Comparison of ENCODE assay signal across 18 mouse cellular contexts in genomic region chr8:126580086-126580485, GRCm38 (mm10). TPM values are rescaled to one million over a fixed set of nuclear protein-coding genes. Genes with fewer than 3 reads are reported as not detected.
DNase-seq lines count a peak whose midpoint lies in the region; ATAC-seq and TF ChIP-seq lines count a peak whose summit lies in the region.
"Had no signal": no experiment of that assay in that cellular context is flagged by ENCODE, and none has a peak within 500 bp of the region (broad histone marks: within the 10 kb centered on the region; RNA-seq: fewer than 3 reads in every experiment).

No protein-coding gene starts in this region.

- TF ChIP-seq RAD21 in MEL (IDR thresholded peaks at IDR 0.05; ENCODE audit: low read depth, low read length), result peak; percentile 47

- 0 out of 2 replicates have a peak, but pooled peaks have one; percentile 12 for TF ChIP-seq CTCF in kidney, adult 2 months (conservative IDR thresholded peaks at IDR 0.05; ENCODE audit: insufficient read depth, insufficient read length, low read depth, low read length)
- TF ChIP-seq CTCF in midbrain, postnatal 0 days (IDR thresholded peaks at IDR 0.05), result peak; percentile 13; the same call in 1 of the 2 replicates
- peak; percentile 20 to 46 (median 45); a peak in 5 of 6 replicates for TF ChIP-seq CTCF in MEL (IDR thresholded peaks at IDR 0.05 in 2 of 3, conservative IDR thresholded peaks at IDR 0.05 in 1 of 3; ENCODE audit: control insufficient read depth in 1 of 3, insufficient read depth in 1 of 3, low read depth in 2 of 3, low read length in 3 of 3, poor library complexity in 1 of 3, severe bottlenecking in 1 of 3)

- H3K4me1 ChIP-seq in kidney, adult 2 months (ENCODE audit: control insufficient read depth, insufficient read depth, low read length), result peaks cover 25% of the 10 kb centered on the region
- peaks cover 26% of the 10 kb centered on the region for H3K4me1 ChIP-seq in kidney, embryonic 15.5 days
- H3K4me1 ChIP-seq in midbrain, postnatal 0 days (ENCODE audit: insufficient read depth, low read length), result peaks cover 4% of the 10 kb centered on the region; the same call in 1 of the 2 replicates
- peaks cover 27% of the 10 kb centered on the region for H3K4me1 ChIP-seq in midbrain, embryonic 10.5 days
- peaks cover 4 to 12% of the 10 kb centered on the region in 2 experiments; a peak in 3 of 4 replicates for H3K4me1 ChIP-seq in MEL (ENCODE audit: control insufficient read depth in 1 of 2, insufficient read depth in 2 of 2, low read length in 2 of 2)
- peaks cover 27% of the 10 kb centered on the region for H3K4me1 ChIP-seq in neural tube, embryonic 15.5 days

- no peaks in the 10 kb centered on the region for H3K27me3 ChIP-seq in kidney, adult 2 months (replicated peaks; ENCODE audit: control insufficient read depth, insufficient read depth, low read length)
- H3K27me3 ChIP-seq in kidney, embryonic 15.5 days, result no peaks in the 10 kb centered on the region
- H3K27me3 ChIP-seq in midbrain, postnatal 0 days (ENCODE audit: insufficient read depth, low read length), result no peaks in the 10 kb centered on the region
- H3K27me3 ChIP-seq in midbrain, embryonic 10.5 days (ENCODE audit: low read depth, poor library complexity, severe bottlenecking), result no peaks in the 10 kb centered on the region
- H3K27me3 ChIP-seq in MEL (ENCODE audit: control insufficient read depth in 1 of 2, insufficient read depth in 2 of 2, low read length in 2 of 2), result no peaks in the 10 kb centered on the region
- H3K27me3 ChIP-seq in neural tube, embryonic 15.5 days (replicated peaks), result no peaks in the 10 kb centered on the region
- H3K27me3 ChIP-seq: embryonic facial prominence, embryonic 13.5 days had no signal

- no peak overlapping the region for H3K4me3 ChIP-seq in kidney, adult 2 months (ENCODE audit: insufficient read depth, low read depth, low read length)
- no peak overlapping the region for H3K4me3 ChIP-seq in kidney, embryonic 15.5 days (replicated peaks)
- no peak overlapping the region for H3K4me3 ChIP-seq in midbrain, postnatal 0 days (ENCODE audit: low read depth, low read length)
- no peak overlapping the region for H3K4me3 ChIP-seq in midbrain, embryonic 10.5 days
- no peak overlapping the region for H3K4me3 ChIP-seq in MEL (ENCODE audit: control insufficient read depth in 1 of 2, insufficient read depth in 1 of 2, low read depth in 2 of 2, low read length in 2 of 2)
- H3K4me3 ChIP-seq in neural tube, embryonic 15.5 days (replicated peaks), result no peak overlapping the region
- H3K4me3 ChIP-seq: embryonic facial prominence, embryonic 13.5 days had no signal

- no peak overlapping the region for H3K27ac ChIP-seq in kidney, adult 2 months (ENCODE audit: insufficient read depth, low read depth, low read length)
- no peak overlapping the region for H3K27ac ChIP-seq in kidney, embryonic 15.5 days
- no peak overlapping the region for H3K27ac ChIP-seq in midbrain, postnatal 0 days (ENCODE audit: low read depth, low read length)
- H3K27ac ChIP-seq in midbrain, embryonic 10.5 days (replicated peaks), result no peak overlapping the region
- H3K27ac ChIP-seq in MEL (ENCODE audit: control insufficient read depth, low read depth, low read length), result no peak overlapping the region
- H3K27ac ChIP-seq in neural tube, embryonic 15.5 days (replicated peaks), result no peak overlapping the region
- H3K27ac ChIP-seq: embryonic facial prominence, embryonic 13.5 days had no signal

- H3K36me3 ChIP-seq in kidney, adult 2 months (ENCODE audit: control insufficient read depth, insufficient read depth, low read length), result no peaks in the 10 kb centered on the region
- H3K36me3 ChIP-seq in kidney, embryonic 15.5 days, result no peaks in the 10 kb centered on the region
- peaks cover 4% of the 10 kb centered on the region; the same call in 1 of the 2 replicates for H3K36me3 ChIP-seq in midbrain, postnatal 0 days (ENCODE audit: insufficient read depth, low read length)
- H3K36me3 ChIP-seq in midbrain, embryonic 10.5 days, result 0 out of 2 replicates have a peak, but pooled peaks cover 2% of the 10 kb centered on the region
- peaks cover 0 to 4% of the 10 kb centered on the region in 2 experiments; a peak in 2 of 4 replicates for H3K36me3 ChIP-seq in MEL (ENCODE audit: control insufficient read depth in 1 of 2, insufficient read depth in 2 of 2, low read length in 2 of 2)
- no peaks in the 10 kb centered on the region for H3K36me3 ChIP-seq in neural tube, embryonic 15.5 days

- no peak overlapping the region for H3K9ac ChIP-seq in kidney, embryonic 15.5 days
- H3K9ac ChIP-seq in midbrain, postnatal 0 days (replicated peaks; ENCODE audit: low read length, poor library complexity, severe bottlenecking), result no peak overlapping the region
- no peak overlapping the region for H3K9ac ChIP-seq in MEL (ENCODE audit: control insufficient read depth, low read depth, low read length, poor library complexity, severe bottlenecking)
- no peak overlapping the region for H3K9ac ChIP-seq in neural tube, embryonic 15.5 days (replicated peaks)
- H3K9ac ChIP-seq: embryonic facial prominence, embryonic 13.5 days had no signal

- H3K4me2 ChIP-seq in kidney, embryonic 15.5 days, result no peak overlapping the region
- H3K4me2 ChIP-seq in midbrain, postnatal 0 days (ENCODE audit: low read depth, low read length, poor library complexity, severe bottlenecking), result no peak overlapping the region
- H3K4me2 ChIP-seq in neural tube, embryonic 15.5 days, result no peak overlapping the region
- H3K4me2 ChIP-seq: embryonic facial prominence, embryonic 13.5 days; midbrain, embryonic 11.5 days had no signal

- H3K79me2 ChIP-seq in MEL (ENCODE audit: control insufficient read depth, insufficient read depth, low read length, poor library complexity), result peaks cover 6% of the 10 kb centered on the region; the same call in 1 of the 2 replicates

- ATAC-seq in kidney, embryonic 15.5 days (replicated peaks; ENCODE audit: low FRiP score), result no peak
- ATAC-seq in midbrain, postnatal 0 days (ENCODE audit: low FRiP score), result no peak
- ATAC-seq in neural tube, embryonic 15.5 days (ENCODE audit: low FRiP score), result no peak
- ATAC-seq in megakaryocyte-erythroid progenitor cell, adult 5-6 weeks (replicated peaks; ENCODE audit: low FRiP score, low TSS enrichment, poor library complexity, severe bottlenecking), result no peak
- ATAC-seq: forebrain, embryonic 16.5 days had no signal

- WGBS in kidney, adult 2 months, result 95% methylated on average over 1 of the region's 1 CpGs
- WGBS in kidney, embryonic 15.5 days, result 96% methylated on average over 1 of the region's 1 CpGs
- 90% methylated on average over 1 of the region's 1 CpGs for WGBS in midbrain, postnatal 0 days
- WGBS in midbrain, embryonic 10.5 days, result 87% methylated on average over 1 of the region's 1 CpGs
- 92% methylated on average over 1 of the region's 1 CpGs for WGBS in neural tube, embryonic 15.5 days

- no peak for DNase-seq in kidney, adult 2 months
- no peak for DNase-seq in midbrain, postnatal 0 days (ENCODE audit: low spot score)
- DNase-seq in midbrain, embryonic 10.5 days (ENCODE audit: low spot score), result no peak
- peak; percentile 40 for DNase-seq in MEL (ENCODE audit: low read depth, low spot score)
- DNase-seq: adrenal gland, postnatal 36 days; cerebellum, adult 9-10 months; kidney, adult 11 months; kidney, postnatal 25 days; liver; lung, postnatal 36 days; retina, postnatal 1 day; right cerebral cortex, postnatal 4 days had no signal

- H3K9me3 ChIP-seq in kidney, embryonic 15.5 days (replicated peaks), result peaks cover 3% of the 10 kb centered on the region; the same call in 1 of the 2 replicates
- no peaks in the 10 kb centered on the region for H3K9me3 ChIP-seq in midbrain, postnatal 0 days (ENCODE audit: low read length)
- no peaks in the 10 kb centered on the region for H3K9me3 ChIP-seq in midbrain, embryonic 10.5 days (replicated peaks)
- H3K9me3 ChIP-seq in MEL (replicated peaks; ENCODE audit: insufficient read depth, low read length), result no peaks in the 10 kb centered on the region
- no peaks in the 10 kb centered on the region for H3K9me3 ChIP-seq in neural tube, embryonic 15.5 days (replicated peaks)

- TF ChIP-seq POLR2A in kidney, adult 2 months (IDR thresholded peaks at IDR 0.05; ENCODE audit: low read depth, low read length), result no peak
- TF ChIP-seq POLR2A in MEL (IDR thresholded peaks at IDR 0.05; ENCODE audit: control insufficient read depth in 1 of 2, insufficient read depth in 1 of 2, low read depth in 1 of 2, low read length in 2 of 2, poor library complexity in 1 of 2), result no peak

- TF ChIP-seq EP300 in MEL (IDR thresholded peaks at IDR 0.05; ENCODE audit: low read depth in 1 of 2, low read length in 2 of 2), result no peak

TF ChIP-seq in MEL, 35 proteins besides CTCF, POLR2A, EP300 and RAD21 (continues in another document):
- TF ChIP-seq MAX (IDR thresholded peaks at IDR 0.05; ENCODE audit: low read length) (no peak), ZC3H11A (IDR thresholded peaks at IDR 0.05; ENCODE audit: low read depth, low read length) (peak; percentile 43), SMC3 (IDR thresholded peaks at IDR 0.05; ENCODE audit: low read depth, low read length) (peak; percentile 50), MAZ (IDR thresholded peaks at IDR 0.05; ENCODE audit: low read depth, low read length) (no peak), CHD1 (IDR thresholded peaks at IDR 0.05; ENCODE audit: low read depth, low read length) (no peak), ZNF384 (IDR thresholded peaks at IDR 0.05; ENCODE audit: low read depth, low read length) (peak; percentile 57; the same call in 1 of the 2 replicates), ELF1 (IDR thresholded peaks at IDR 0.05; ENCODE audit: low read depth, low read length) (no peak), USF2 (IDR thresholded peaks at IDR 0.05; ENCODE audit: borderline replicate concordance in 1 of 2, insufficient read depth in 1 of 2, low read depth in 1 of 2, low read length in 2 of 2) (no peak), POLR2AphosphoS5 (IDR thresholded peaks at IDR 0.05; ENCODE audit: borderline replicate concordance, low read depth, low read length) (no peak), MYC (IDR thresholded peaks at IDR 0.05; ENCODE audit: low read depth, low read length) (no peak), GABPA (IDR thresholded peaks at IDR 0.05; ENCODE audit: low read depth, low read length) (no peak)

RNA-seq across cellular contexts. Expression of gene Irf2bp2, which starts 13.7 kb away (rescaled TPM):
- polyA plus RNA-seq in kidney, adult 2 months (2012; rRNA removed), result 40.6 and 46.6 TPM in 2 replicates
- polyA plus RNA-seq in kidney, embryonic 15.5 days (2015; fragmentation: Nextera tagmentation; extraction: Ambion mirVana), result 12.3 and 13.3 TPM in 2 replicates
- total RNA-seq in midbrain, postnatal 0 days (2014; rRNA removed), result 81.3 and 88.2 TPM in 2 replicates
- polyA plus RNA-seq in midbrain, postnatal 0 days (2015; fragmentation: Nextera tagmentation; extraction: Ambion mirVana), result 8.0 and 9.2 TPM in 2 replicates
- 3.8 and 4.0 TPM in 2 replicates for polyA plus RNA-seq in midbrain, embryonic 10.5 days (2016; fragmentation: Nextera tagmentation; extraction: Ambion mirVana)
- 30.4 and 37.2 TPM in 2 replicates for total RNA-seq in MEL (2012; rRNA removed)
- 10 to 100 TPM in 1 of 2 experiments, not detected in 1; 17.1 TPM for polyA plus RNA-seq in MEL (2012; ENCODE audit: insufficient read depth in 1 of 2, insufficient read length in 2 of 2, low read depth in 1 of 2, low replicate concordance in 2 of 2, missing spikeins in 1 of 2)
- polyA plus RNA-seq in neural tube, embryonic 15.5 days (2015; fragmentation: Nextera tagmentation; extraction: Ambion mirVana), result 9.8 and 10.4 TPM in 2 replicates
- total RNA-seq in megakaryocyte-erythroid progenitor cell, adult 5-6 weeks (2014; fragmentation: Nextera tagmentation), result 45.8 and 54.3 TPM in 2 replicates
- 44.1 and 56.8 TPM in 2 replicates for total RNA-seq in megakaryocyte-erythroid progenitor cell, adult 5-6 weeks (2017)
